14 mouse cellular contexts compared by ENCODE assay signal in the genomic region with DNA sequence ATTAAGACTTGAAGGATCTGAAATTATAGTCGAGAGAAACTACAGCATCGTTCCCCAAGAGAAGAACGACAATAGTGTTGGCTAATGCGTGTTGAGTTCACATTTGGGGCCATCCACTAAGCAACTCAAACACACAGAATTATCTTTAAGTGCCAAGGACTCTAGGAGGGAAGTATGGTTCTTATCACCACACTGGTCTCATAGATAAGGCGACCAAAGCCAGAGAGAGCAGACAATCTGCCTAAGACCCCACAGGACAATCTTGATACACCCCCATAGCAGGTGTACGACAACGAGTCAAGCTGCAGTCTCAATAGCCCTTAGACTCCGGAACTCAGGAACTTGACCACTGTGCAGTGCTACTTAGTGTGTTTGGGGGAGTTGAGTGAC.
DNase-seq lines count a peak whose midpoint lies in the region; ATAC-seq and TF ChIP-seq lines count a peak whose summit lies in the region.
"Had no signal": no experiment of that assay in that cellular context is flagged by ENCODE, and none has a peak within 500 bp of the region (broad histone marks: within the 10 kb centered on the region; RNA-seq: fewer than 3 reads in every experiment).

No protein-coding gene starts in this region.

- H3K4me3 ChIP-seq in heart, embryonic 11.5 days (ENCODE audit: low read depth, low read length): no peak overlapping the region
- no peak overlapping the region for H3K4me3 ChIP-seq in heart, adult 2 months
- H3K4me3 ChIP-seq in hindbrain, postnatal 0 days (ENCODE audit: low read length): no peak overlapping the region
- no peak overlapping the region for H3K4me3 ChIP-seq in hindbrain, embryonic 13.5 days
- H3K4me3 ChIP-seq in G1E (ENCODE audit: low read depth, low read length): peak overlapping the region; percentile 47; the same call in 1 of the 2 replicates
- no peak overlapping the region for H3K4me3 ChIP-seq in forebrain, embryonic 16.5 days (replicated peaks; ENCODE audit: low read length)
- H3K4me3 ChIP-seq: embryonic facial prominence, embryonic 10.5 days; megakaryocyte, embryonic 14.5 days; neural tube, embryonic 15.5 days had no signal

- H3K9ac ChIP-seq in heart, embryonic 11.5 days (ENCODE audit: low read depth, low read length): no peak overlapping the region
- H3K9ac ChIP-seq in heart, adult 2 months (ENCODE audit: low read depth, low read length): no peak overlapping the region
- H3K9ac ChIP-seq in hindbrain, postnatal 0 days (replicated peaks; ENCODE audit: low read length): no peak overlapping the region
- no peak overlapping the region for H3K9ac ChIP-seq in hindbrain, embryonic 13.5 days
- H3K9ac ChIP-seq in forebrain, embryonic 16.5 days (replicated peaks; ENCODE audit: low read depth, low read length): no peak overlapping the region
- H3K9ac ChIP-seq: neural tube, embryonic 15.5 days had no signal

- TF ChIP-seq EP300 in heart, adult 2 months (IDR thresholded peaks at IDR 0.05; ENCODE audit: insufficient read depth, low read depth, low read length): no peak

- intact Hi-C loops in heart, adult 2 months (cut with DNase I): no loop called here

- TF ChIP-seq POLR2A in heart, adult 2 months (IDR thresholded peaks at IDR 0.05; ENCODE audit: insufficient read depth, low read depth, low read length): no peak

- no peaks in the 10 kb centered on the region for H3K79me2 ChIP-seq in heart, adult 2 months (replicated peaks; ENCODE audit: control insufficient read depth, insufficient read depth, low read length)

- H3K27me3 ChIP-seq in heart, embryonic 11.5 days (ENCODE audit: control insufficient read depth, insufficient read depth, low read length): no peaks in the 10 kb centered on the region
- H3K27me3 ChIP-seq in heart, adult 2 months (ENCODE audit: control insufficient read depth, insufficient read depth, low read length): no peaks in the 10 kb centered on the region
- H3K27me3 ChIP-seq in hindbrain, postnatal 0 days (ENCODE audit: insufficient read depth, low read length): no peaks in the 10 kb centered on the region
- no peaks in the 10 kb centered on the region for H3K27me3 ChIP-seq in hindbrain, embryonic 13.5 days
- no peaks in the 10 kb centered on the region for H3K27me3 ChIP-seq in G1E (ENCODE audit: insufficient read depth, low read length)
- no peaks in the 10 kb centered on the region for H3K27me3 ChIP-seq in forebrain, embryonic 16.5 days (replicated peaks; ENCODE audit: control insufficient read depth, insufficient read depth, low read length)
- H3K27me3 ChIP-seq: megakaryocyte, embryonic 14.5 days; neural tube, embryonic 15.5 days had no signal

- 26% methylated on average over 8 of the region's 8 CpGs for WGBS in heart, embryonic 11.5 days (ENCODE audit: insufficient replicate concordance)
- WGBS in heart, adult 2 months: 16% methylated on average over 8 of the region's 8 CpGs
- 51% methylated on average over 8 of the region's 8 CpGs for WGBS in hindbrain, postnatal 0 days
- WGBS in hindbrain, embryonic 13.5 days: 83% methylated on average over 8 of the region's 8 CpGs
- 48% methylated on average over 8 of the region's 8 CpGs for WGBS in forebrain, embryonic 16.5 days

- H3K27ac ChIP-seq in heart, embryonic 11.5 days (ENCODE audit: low read depth, low read length): peak overlapping the region; percentile 24
- H3K27ac ChIP-seq in heart, adult 2 months: no peak overlapping the region
- no peak overlapping the region; the same call in 1 of the 2 replicates for H3K27ac ChIP-seq in hindbrain, postnatal 0 days
- no peak overlapping the region for H3K27ac ChIP-seq in hindbrain, embryonic 13.5 days
- 0 out of 2 replicates have a peak overlapping the region, but pooled peaks have one; percentile 6 for H3K27ac ChIP-seq in forebrain, embryonic 16.5 days (ENCODE audit: low read length)
- H3K27ac ChIP-seq: embryonic facial prominence, embryonic 10.5 days; neural tube, embryonic 15.5 days had no signal

- no peaks in the 10 kb centered on the region for H3K9me3 ChIP-seq in heart, embryonic 11.5 days (replicated peaks; ENCODE audit: control insufficient read depth, low read length)
- H3K9me3 ChIP-seq in hindbrain, postnatal 0 days (ENCODE audit: low read length): no peaks in the 10 kb centered on the region
- H3K9me3 ChIP-seq in hindbrain, embryonic 13.5 days: no peaks in the 10 kb centered on the region
- no peaks in the 10 kb centered on the region for H3K9me3 ChIP-seq in G1E (replicated peaks)
- H3K9me3 ChIP-seq in forebrain, embryonic 16.5 days (ENCODE audit: control insufficient read depth, low read length): no peaks in the 10 kb centered on the region
- H3K9me3 ChIP-seq: embryonic facial prominence, embryonic 10.5 days; neural tube, embryonic 15.5 days had no signal

- no peaks in the 10 kb centered on the region for H3K36me3 ChIP-seq in heart, embryonic 11.5 days (ENCODE audit: control insufficient read depth, insufficient read depth, low read length)
- no peaks in the 10 kb centered on the region for H3K36me3 ChIP-seq in heart, adult 2 months (ENCODE audit: control insufficient read depth, insufficient read depth, low read length)
- no peaks in the 10 kb centered on the region for H3K36me3 ChIP-seq in hindbrain, postnatal 0 days (ENCODE audit: insufficient read depth, low read length)
- no peaks in the 10 kb centered on the region for H3K36me3 ChIP-seq in hindbrain, embryonic 13.5 days
- H3K36me3 ChIP-seq in G1E (replicated peaks): no peaks in the 10 kb centered on the region
- no peaks in the 10 kb centered on the region for H3K36me3 ChIP-seq in forebrain, embryonic 16.5 days (ENCODE audit: control insufficient read depth, insufficient read depth)
- H3K36me3 ChIP-seq: embryonic facial prominence, embryonic 10.5 days; neural tube, embryonic 15.5 days had no signal

- H3K4me1 ChIP-seq in heart, embryonic 11.5 days (ENCODE audit: control insufficient read depth, insufficient read depth, low read length): peaks cover 13% of the 10 kb centered on the region
- H3K4me1 ChIP-seq in heart, adult 2 months (ENCODE audit: control insufficient read depth, insufficient read depth, low read length): no peaks in the 10 kb centered on the region; the same call in 1 of the 2 replicates
- peaks cover 11% of the 10 kb centered on the region; the same call in 1 of the 2 replicates for H3K4me1 ChIP-seq in hindbrain, postnatal 0 days (ENCODE audit: insufficient read depth, low read length)
- peaks cover 8% of the 10 kb centered on the region for H3K4me1 ChIP-seq in hindbrain, embryonic 13.5 days (replicated peaks)
- peaks cover 89% of the 10 kb centered on the region for H3K4me1 ChIP-seq in G1E (ENCODE audit: insufficient read depth, low read depth, low read length)
- peaks cover 18% of the 10 kb centered on the region for H3K4me1 ChIP-seq in forebrain, embryonic 16.5 days (replicated peaks; ENCODE audit: control insufficient read depth, insufficient read depth, low read length)
- H3K4me1 ChIP-seq: embryonic facial prominence, embryonic 10.5 days had no signal

- peak overlapping the region; percentile 52 for H3K4me2 ChIP-seq in heart, embryonic 11.5 days
- peak overlapping the region; percentile 31; the same call in 1 of the 2 replicates for H3K4me2 ChIP-seq in hindbrain, postnatal 0 days (ENCODE audit: low read depth, low read length)
- no peak overlapping the region for H3K4me2 ChIP-seq in hindbrain, embryonic 13.5 days
- no peak overlapping the region for H3K4me2 ChIP-seq in forebrain, embryonic 16.5 days (ENCODE audit: low read length)
- H3K4me2 ChIP-seq: neural tube, embryonic 15.5 days had no signal

- no peak for TF ChIP-seq CTCF in heart, adult 2 months (IDR thresholded peaks at IDR 0.05)
- TF ChIP-seq CTCF in hindbrain, postnatal 0 days (IDR thresholded peaks at IDR 0.05; ENCODE audit: low read depth): no peak
- TF ChIP-seq CTCF in G1E (IDR thresholded peaks at IDR 0.05; ENCODE audit: low read depth, low read length): no peak

- DNase-seq in heart, adult 2 months: no peak
- no peak for DNase-seq in hindbrain, postnatal 0 days (ENCODE audit: low spot score)
- DNase-seq in G1E (ENCODE audit: low spot score): peak; percentile 47
- DNase-seq in B cell, adult 2 months: no peak
- no peak for DNase-seq in ovary, postnatal 14 days (ENCODE audit: low spot score)
- DNase-seq: adrenal gland, adult 8-10 months; right cerebral cortex, adult 18-20 months; thymus, adult 18-20 months had no signal

- 0 out of 2 replicates have a peak, but pooled peaks have one; percentile 35 for ATAC-seq in heart, embryonic 11.5 days (replicated peaks; ENCODE audit: insufficient number of reproducible peaks, low FRiP score, low TSS enrichment)
- peak; percentile 38; the same call in 1 of the 2 replicates for ATAC-seq in hindbrain, postnatal 0 days
- ATAC-seq in hindbrain, embryonic 13.5 days (ENCODE audit: low FRiP score): no peak
- peak; percentile 87 for ATAC-seq in G1E (ENCODE audit: extremely low read depth, insufficient number of reproducible peaks, low FRiP score, poor library complexity, severe bottlenecking)
- peak; percentile 7; the same call in 1 of the 2 replicates for ATAC-seq in forebrain, embryonic 16.5 days

Comparison
In these comparisons a context has a peak if more than half of its experiments do, and no peak if none do; other contexts are left out.
1. H3K27ac ChIP-seq: peak in heart, embryonic 11.5 days (single experiment) and forebrain, embryonic 16.5 days (single experiment); none in heart, adult 2 months (single experiment), hindbrain, postnatal 0 days (single experiment) and hindbrain, embryonic 13.5 days (single experiment).
2. H3K4me2 ChIP-seq: peak in heart, embryonic 11.5 days (single experiment) and hindbrain, postnatal 0 days (single experiment); none in hindbrain, embryonic 13.5 days (single experiment) and forebrain, embryonic 16.5 days (single experiment).